Mouse (Mus musculus) gastrocnemius, postnatal 10 days (tissue): ENCODE measurements around the gene Spns3. TPM values are rescaled to one million over a fixed set of nuclear protein-coding genes. Genes with fewer than 3 reads are reported as not detected.
A peak's percentile ranks its signal among the peaks of the same experiment; 100 is the strongest.
"Not testable (repeated sequence)": the region's sequence is repeated elsewhere in the genome, so short reads cannot be mapped to it uniquely, and the experiment has no call there.

Experiments used
- DNase-seq: peaks from one replicate; pipeline ENCODE4 v3.0.0; 2021; ENCODE audit warnings: mixed read lengths
- total RNA-seq, 2 experiments: library from RNA; stranded (reverse); gene quantifications; 2 replicates each; pipeline ENCODE4 v1.2.3; 2021

Gene Spns3
- total RNA-seq, 2 experiments from 2014 or later, result 0.21 to 0.63 TPM

- no peak for DNase-seq
These were observed 7.8 kb upstream of the Spns3 start for GRCm38 (mm10) chr11:72558155-72558554.

- DNase-seq, result no peak
These were observed 6.6 kb upstream of the Spns3 start for GRCm38 (mm10) chr11:72556953-72557352.

GRCm38 (mm10) chr11:72556470-72556869, 6.2 kb upstream of the Spns3 start:
- DNase-seq, result no peak

GRCm38 (mm10) chr11:72551531-72552105, 1.3 kb upstream of the Spns3 start:
- DNase-seq, result no peak

GRCm38 (mm10) chr11:72547181-72547580, 3.1 kb downstream of the Spns3 start:
- no peak for DNase-seq

GRCm38 (mm10) chr11:72544716-72545115, 5.6 kb downstream of the Spns3 start:
- DNase-seq, result no peak

- DNase-seq, result not testable (repeated sequence)
These were observed 6.6 kb downstream of the Spns3 start for GRCm38 (mm10) chr11:72543692-72544091.

- no peak for DNase-seq
These were observed 7.7 kb downstream of the Spns3 start for GRCm38 (mm10) chr11:72542586-72542985.

- DNase-seq, result no peak
These were observed 8.4 kb downstream of the Spns3 start for GRCm38 (mm10) chr11:72541928-72542327.

- peak; percentile 33 for DNase-seq
These were observed 9.9 kb downstream of the Spns3 start for GRCm38 (mm10) chr11:72540437-72540836.

- DNase-seq, result no peak
These were observed 11.5 kb downstream of the Spns3 start for GRCm38 (mm10) chr11:72538811-72539210.

- DNase-seq, result no peak
These were observed 12.1 kb downstream of the Spns3 start for GRCm38 (mm10) chr11:72538037-72538755.

- DNase-seq, result no peak
These were observed 12.8 kb downstream of the Spns3 start for GRCm38 (mm10) chr11:72537503-72537902.

- no peak for DNase-seq
These were observed 14.8 kb downstream of the Spns3 start for GRCm38 (mm10) chr11:72535519-72535918.

GRCm38 (mm10) chr11:72532890-72533289, 17.4 kb downstream of the Spns3 start:
- no peak for DNase-seq

- no peak for DNase-seq
These were observed 18.7 kb downstream of the Spns3 start for GRCm38 (mm10) chr11:72531632-72532031.

- DNase-seq, result no peak
These were observed 19.2 kb downstream of the Spns3 start for GRCm38 (mm10) chr11:72531144-72531543.

- no peak for DNase-seq
These were observed 24.1 kb downstream of the Spns3 start for GRCm38 (mm10) chr11:72526190-72526589.

GRCm38 (mm10) chr11:72523711-72524110, 26.6 kb downstream of the Spns3 start:
- no peak for DNase-seq

GRCm38 (mm10) chr11:72522616-72523041, 27.7 kb downstream of the Spns3 start:
- DNase-seq, result peak; percentile 48

- no peak for DNase-seq
These were observed 28.4 kb downstream of the Spns3 start for GRCm38 (mm10) chr11:72521598-72522541.

GRCm38 (mm10) chr11:72519895-72520294, 30.4 kb downstream of the Spns3 start:
- DNase-seq, result no peak

- DNase-seq, result no peak
These were observed 31.1 kb downstream of the Spns3 start for GRCm38 (mm10) chr11:72519189-72519588.
